Mouse (Mus musculus) right cerebral cortex, postnatal 25 days (tissue): ENCODE measurements at regions not wholly inside any gene's neighbourhood (a gene's known extent, or its start where the extent isn't known, plus 50 kb on each side); places are given as distances from the start of the nearest gene placed in this dataset.

Source experiments
- DNase-seq: peaks from one replicate; pipeline ENCODE4 v3.0.0; 2022

DNA sequence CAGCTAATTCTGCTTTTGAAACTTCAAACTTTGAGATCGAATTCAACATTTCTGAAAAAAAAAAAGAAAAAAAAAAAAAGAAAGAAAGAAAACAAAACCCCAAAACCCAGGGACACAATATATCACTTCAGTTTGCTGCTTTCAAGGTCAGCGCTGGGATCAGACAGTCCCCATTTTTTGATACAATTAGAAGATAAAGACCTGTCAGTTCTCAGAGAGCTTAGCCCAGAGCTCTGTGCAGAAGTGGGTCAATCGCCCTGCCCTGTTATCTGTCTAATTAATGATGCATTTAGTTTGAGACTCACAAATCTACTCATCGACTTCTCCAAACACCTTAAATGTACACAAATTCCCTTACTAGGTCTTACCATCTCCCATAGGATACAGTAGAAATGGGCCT is 249.2 kb downstream of the Ptprc start:
- no peak for DNase-seq

DNA sequence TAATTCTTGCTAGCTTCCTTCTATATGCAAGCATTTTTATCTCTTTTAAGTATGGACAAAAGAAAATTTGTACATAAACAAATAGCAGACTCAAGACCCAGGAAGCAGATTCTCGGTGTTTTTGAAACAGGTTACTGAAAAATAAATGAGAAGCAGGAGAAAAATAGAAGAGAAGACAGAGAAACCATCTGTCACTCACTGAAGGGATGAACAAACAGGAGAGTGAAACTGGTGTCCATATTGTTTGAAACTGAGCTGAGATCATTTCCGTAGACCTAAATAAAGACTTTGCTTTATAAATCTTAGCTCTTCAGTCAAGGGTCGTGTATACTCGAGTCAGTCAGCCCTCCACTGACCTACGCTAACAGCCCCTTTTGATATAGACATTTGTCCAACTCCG is 251.4 kb downstream of the Ptprc start:
- DNase-seq, result no peak

DNA sequence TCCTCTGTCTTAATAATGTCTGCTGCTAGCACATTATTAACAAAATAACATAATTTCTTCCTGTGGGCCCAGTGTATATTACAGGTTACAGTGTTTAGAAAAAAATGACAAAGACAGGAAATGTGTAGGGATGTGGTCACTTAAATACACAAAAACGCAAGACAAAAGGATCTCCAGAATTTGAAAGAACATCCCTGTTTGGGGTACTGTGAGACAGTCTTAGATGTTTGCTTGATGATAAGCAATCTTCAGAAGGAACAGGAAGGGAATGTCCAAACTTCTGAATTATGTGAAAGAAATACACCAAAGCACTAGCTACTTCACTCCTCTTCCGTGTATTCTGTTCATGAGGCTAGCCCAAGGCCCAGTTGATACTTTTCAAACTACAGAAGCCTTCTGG is 251.8 kb downstream of the Ptprc start:
- DNase-seq, result no peak

DNA sequence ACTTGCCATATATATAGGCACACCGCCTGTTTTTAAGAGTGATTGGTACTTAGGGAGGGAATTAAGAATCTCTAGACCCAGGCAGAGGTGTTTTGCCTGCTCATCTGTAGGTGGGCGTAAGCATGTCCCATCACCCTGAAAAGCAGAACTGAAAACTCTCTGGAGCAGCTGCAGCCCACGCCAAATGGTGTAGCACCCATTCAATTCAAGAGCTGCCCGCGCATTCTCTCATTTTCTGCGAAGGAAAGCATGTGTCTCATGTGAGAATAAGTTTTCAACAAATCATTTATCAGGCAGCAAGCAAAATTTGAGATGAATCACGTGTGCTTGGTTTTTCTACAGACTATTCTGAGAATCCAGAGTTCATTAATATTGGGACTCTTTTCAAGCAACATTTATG is 252.7 kb downstream of the Ptprc start:
- peak; percentile 58 for DNase-seq

DNA sequence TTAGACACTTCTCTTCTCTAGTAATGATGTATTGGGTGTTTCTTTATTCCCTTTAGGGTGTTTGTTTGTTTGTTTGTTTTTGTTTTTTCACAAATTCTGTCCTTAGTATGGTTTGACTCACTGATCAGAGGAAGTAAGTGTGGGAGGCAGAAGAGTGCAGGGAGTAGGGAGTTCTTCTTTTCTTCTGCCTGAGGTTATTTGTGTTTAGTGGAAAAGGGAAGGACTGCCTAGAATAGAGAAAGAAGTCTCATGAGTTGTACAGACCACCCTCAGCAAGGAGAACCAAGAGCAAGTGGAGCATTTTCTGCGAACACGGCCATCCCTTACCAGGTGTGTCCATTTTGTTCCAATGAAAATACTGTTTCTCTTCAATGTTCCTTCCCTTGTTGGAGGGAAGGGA is 253.9 kb downstream of the Ptprc start:
- no peak for DNase-seq

DNA sequence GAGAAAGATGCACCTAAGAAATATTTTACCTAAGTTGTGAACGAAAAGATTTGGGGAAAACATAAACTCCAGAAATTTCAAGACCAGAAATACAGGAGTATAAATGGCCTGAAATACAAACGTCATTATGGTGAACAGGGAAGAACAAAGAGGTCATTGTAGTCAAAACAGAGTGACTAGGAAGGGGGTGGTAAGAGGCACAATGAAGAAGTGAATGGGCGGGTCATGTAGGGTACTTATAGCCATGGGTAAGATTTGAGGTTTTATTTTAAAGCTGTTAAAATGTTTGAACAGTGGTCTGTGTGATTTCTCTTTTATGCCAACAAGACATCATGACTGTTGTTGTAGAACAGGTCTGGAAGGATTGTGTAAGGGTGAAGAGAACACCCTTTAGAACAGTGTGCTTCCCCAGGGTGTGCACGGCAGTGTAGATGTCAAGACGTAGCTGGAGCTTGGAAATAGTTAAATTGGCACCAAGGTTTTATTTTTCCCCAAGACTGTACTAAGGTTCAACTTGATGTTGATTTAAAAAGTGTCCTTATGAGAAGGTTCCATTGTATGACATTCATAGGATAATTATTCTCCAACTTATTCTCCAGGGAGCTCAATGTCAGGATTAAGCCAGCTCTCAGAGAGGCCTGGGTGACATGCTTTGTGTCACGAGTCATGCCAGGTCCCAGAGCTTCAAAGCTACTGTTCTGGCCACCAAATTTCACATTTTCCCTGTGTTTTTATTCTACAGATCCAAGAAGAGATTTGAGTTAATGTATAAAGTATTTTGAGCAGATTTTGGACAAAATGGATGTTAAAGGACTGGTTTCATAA is 255.6 kb downstream of the Ptprc start:
- DNase-seq, result no peak

DNA sequence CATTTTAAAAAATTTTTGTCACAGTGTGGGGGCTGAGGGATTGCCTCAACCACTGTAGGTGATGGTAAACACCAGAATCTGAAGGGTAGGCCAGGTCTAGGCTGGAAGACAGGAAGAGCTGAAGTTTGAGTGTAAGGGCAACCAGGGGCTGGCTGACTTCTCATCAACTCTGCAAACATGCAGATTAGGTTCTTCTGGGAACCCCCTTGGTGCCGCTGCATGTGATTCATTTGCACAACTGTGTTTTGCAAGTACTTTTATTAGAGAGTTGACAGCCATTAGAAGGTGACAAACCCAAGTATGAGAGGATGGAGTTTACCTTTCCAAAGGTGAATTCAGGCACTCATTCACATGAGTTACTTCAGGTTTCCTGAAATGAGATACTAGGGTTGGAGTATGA is 258.1 kb downstream of the Ptprc start:
- DNase-seq, result no peak

DNA sequence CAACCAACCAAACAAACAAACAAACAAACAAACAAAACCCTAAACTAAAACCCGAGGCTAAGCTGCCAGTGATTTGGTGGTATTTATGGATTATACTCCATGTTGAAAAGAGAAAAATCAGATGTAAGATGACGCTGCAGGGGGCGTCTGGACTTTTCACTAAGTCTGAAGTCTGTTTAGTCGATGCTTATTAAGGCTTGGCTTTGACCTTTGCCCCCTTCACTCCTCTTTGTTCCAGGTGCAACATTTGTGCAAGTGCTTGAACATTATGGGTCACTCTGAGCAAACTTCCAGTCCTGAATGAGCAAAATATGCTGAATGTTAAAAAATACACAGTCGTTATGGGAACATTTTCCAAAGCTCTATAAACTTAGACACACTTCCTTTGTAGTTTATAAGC is 268.6 kb downstream of the Ptprc start:
- no peak for DNase-seq

DNA sequence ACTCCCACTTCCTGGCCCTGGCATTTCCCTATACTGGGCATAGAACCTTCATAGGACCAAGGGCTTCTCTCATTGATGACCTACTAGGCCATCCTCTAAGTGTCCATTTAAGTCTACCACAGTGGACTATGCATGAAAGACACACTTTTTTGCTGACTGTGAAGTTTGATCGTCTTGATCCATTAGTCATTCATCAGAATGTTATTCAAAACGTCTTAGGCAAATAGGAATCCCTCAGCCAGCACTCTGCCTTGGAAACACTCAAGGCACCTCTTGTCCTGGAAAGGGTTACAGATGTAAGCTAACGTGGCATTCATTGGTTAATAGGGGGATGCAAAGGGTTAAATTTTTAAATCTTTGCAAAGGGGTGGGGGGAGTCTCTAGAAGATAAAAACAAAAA is 269.0 kb downstream of the Ptprc start:
- DNase-seq, result no peak

DNA sequence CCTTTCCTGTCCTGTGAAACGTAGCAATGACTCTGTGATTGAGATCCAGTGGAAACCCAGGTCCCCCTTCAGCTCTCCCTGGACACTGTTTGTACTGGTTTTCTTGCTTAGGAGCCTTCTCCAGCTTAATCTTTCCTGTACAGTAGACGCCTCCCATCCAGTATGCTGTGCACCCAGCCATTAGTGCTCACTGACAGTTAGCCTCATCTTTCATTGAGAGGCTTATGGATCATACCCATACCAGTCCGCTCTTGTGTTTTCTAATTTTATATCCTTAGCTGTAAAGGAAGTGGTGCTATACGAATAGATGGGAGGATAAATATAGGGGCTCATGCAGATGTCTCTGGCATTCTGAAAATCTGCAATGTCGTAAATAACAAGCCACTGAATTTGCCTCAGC is 269.9 kb downstream of the Ptprc start:
- DNase-seq, result no peak

DNA sequence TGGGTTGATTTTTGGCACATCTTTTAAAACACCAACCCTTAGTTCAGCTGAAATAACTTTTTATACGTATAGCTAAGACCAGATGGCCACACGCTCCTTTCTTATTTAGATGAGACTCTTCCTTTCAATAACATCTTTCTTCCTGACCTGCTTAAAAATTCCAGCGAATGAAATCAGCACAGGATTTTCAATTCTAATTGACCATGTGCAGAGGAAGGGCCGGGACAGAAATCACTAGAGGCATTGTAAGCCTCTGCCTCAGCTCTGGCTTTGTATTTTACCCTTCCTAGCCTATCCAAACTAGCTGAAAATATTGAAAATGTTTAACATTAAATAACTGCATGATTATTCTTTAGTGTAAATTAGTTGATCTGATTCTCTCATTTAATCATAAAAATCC is 272.2 kb downstream of the Ptprc start:
- no peak for DNase-seq

DNA sequence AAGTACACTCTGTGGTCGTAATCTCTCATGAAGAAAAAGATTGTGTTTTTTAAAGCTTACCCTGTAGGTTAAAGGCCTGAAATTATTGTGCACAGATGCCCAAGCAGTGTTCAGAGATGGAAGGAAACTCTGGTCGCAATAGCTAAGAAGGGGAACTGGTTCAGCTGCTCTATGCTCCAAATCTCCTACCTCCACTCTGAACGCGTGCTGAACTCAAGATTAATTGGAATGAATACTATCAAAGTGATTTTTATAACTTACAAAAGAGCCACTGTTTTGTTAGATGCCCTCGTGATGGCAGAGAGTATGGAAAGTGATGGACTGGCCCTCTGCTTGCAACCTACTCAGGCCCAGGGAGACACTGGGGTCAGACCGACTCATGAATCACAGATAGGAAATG is 272.6 kb downstream of the Ptprc start:
- DNase-seq, result no peak

DNA sequence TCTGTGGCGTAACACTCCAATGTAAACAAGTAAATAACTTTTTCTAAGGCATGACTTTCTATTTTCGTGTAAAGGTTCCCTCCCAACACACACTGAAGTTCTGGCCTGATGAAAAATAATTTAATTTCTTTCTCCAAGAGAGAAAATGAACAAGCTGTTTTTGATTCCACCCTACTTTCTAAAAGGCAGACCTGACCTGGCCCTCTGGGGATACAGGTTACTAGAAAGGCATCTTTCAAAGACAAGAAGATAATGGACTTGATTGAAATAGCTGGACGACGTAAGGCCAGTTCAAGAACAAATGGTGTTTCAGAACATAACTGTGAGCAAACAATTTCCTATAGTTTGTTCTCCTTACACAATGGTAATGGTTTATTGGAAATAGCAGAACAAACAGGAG is 273.5 kb downstream of the Ptprc start:
- DNase-seq, result no peak

DNA sequence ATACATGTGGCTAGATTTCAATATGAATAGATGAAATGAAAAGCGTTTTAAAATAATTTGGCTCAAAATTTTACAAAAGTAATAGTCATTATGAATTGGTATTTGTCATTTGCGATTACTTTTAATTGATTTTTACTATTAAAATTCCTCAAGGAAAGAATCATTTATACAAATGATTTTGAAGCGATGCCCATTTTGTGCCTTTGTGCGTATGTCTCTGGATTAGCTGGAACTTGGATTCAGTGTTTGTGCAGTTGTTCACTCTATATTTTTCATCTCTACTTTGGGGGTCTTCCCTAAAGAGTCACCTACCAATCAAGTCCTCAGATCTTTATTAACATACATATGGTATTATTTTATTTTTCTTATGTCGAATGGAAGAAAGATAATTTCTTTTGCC is 274.3 kb downstream of the Ptprc start:
- no peak for DNase-seq

DNA sequence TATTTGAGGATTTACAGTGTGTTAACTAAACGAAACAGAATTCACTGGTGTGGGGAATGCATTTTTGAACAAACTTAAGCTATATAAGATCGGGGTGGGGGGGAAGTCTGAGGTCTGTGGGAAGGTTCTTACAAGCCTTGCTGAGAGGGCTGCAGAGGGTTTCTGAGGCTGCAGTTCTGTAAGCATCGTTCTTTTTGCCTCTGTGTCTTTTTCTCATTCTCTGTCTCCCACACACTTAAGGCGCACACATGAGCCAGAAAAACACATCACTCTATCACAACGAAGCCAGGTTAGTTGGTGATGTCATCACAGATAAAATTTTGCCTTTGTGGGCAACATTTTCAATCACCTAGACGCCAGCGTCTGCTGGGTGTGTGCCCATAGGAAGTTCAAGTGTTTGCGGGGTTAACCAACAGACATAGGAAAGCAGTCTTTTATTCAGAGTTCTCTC is 274.9 kb downstream of the Ptprc start:
- DNase-seq, result peak; percentile 48

DNA sequence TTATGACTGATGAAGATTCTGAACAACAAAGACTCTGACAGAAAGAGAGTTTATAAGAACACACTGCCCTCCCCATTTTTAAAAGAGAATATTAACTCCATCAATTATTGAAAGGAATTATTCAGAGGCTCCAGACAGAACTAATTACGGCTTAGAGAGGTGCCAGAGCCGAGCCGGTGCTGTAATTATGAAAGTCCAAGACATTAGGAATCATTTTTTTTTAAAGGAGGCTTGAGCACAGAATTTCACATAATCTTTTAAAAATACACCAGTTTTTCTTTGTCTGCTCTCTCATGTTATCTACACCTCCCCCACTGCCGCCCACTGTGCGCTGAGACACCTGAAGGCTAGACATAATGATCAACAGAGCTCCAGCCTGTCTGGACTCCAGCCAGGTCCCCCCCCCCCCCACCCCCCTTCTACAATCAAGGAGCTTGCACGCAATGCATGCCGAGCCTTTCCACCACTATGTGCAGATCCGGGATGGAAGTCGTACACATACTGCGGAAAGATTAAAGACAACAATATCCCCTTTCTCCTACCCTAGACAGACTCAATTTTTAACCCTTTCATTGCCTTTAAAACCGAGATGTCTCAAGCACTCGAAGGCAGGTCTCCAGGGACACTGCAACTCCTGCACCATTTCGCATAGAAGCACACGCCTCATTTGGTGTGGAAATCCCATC is 275.4 kb downstream of the Ptprc start:
- peak; percentile 47 for DNase-seq

DNA sequence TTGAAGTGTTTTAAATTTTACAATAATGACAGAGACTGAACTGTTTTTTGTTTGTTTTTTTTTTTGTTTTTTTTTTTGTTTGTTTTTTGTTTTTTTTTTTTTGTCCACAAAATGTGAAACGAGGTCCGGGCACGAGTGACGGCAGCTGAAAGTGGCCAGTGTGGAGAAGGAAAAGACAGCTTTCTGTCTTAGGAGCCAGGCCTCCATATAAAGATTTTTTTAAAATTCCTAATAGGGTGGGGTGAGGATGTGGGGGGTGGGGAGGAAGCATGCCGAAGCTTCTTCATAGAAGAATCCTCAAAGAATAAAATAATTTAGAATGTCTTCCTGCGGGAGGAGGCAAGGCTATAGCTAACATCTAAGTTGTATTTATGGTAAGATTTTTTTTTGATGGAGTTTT is 276.2 kb downstream of the Ptprc start:
- DNase-seq, result no peak

DNA sequence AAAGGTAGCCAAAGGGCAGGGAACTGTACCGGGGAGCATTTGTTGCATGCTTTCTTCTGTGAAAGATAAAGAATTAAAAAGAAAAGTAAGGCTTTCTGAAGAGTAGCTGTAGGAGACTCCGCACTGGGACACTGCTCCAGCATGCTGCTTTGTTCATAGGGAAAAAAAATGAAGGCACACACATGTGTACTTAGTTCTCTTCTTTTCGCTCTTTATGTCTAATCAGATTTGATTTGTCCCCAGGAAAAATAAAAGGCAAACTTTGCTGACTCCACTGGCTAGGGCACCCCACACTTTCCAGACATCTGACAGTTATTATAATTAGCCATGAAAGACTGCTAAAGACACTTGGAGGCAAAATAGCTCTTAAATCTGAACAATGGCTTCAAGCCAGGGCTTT is 276.6 kb downstream of the Ptprc start:
- DNase-seq, result no peak

DNA sequence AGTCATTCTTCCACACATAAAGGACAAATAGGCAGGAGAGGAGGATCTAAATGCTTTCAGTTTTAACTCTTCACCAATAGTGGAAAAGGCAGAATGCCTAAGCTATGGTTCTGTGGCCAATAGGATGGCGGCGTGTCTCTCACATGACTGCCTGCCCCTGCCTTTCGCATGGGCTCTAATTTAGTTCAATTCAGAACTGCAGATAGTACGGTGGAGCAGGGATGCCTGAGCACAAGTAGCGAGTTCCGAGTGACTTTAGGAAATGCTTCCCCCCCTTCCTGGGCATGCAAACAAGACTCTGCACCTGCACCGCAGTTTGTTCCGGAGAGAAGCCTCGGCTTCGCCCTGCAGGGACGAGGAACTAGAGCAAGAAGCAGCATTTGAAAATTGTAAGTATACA is 277.1 kb downstream of the Ptprc start:
- peak; percentile 88 for DNase-seq

DNA sequence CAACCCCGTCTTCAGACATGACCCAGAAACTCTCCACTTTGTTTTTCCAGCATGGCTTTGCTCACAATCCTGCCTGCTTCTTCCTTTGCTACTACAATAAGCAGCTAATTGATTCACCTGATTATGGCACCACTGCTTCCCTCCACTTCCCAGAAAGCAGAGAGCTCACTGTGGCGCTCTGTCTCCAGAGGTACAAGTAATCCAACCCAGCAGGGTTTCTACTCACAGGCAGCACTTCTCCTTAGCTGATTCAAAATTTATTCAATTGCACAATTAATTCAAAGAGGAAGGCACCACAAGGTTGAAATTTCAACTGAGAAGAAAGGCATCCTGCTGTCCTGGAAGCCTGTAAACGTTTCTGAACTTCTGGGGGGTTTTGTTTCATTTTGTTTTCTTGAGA is 293.9 kb downstream of the Ptprc start:
- DNase-seq, result no peak

DNA sequence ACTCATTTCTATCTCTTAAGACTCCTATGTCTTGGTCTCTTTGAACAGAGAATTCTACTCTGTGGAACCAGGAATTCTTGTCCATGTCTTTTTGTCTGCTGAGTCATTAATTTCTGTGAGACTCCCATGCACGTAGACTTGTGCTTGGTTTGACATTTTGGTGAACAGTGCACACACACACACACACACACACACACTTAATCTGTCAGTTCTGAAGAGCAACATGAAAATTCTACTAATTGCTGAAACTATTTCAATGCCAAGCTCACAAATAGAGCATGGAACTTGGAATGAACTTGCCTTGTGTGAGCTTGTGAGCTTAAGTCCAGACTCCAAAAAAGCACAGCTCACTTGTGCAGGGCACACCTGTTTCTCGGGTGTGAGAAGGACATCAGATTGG is 301.1 kb downstream of the Ptprc start:
- DNase-seq, result no peak

DNA sequence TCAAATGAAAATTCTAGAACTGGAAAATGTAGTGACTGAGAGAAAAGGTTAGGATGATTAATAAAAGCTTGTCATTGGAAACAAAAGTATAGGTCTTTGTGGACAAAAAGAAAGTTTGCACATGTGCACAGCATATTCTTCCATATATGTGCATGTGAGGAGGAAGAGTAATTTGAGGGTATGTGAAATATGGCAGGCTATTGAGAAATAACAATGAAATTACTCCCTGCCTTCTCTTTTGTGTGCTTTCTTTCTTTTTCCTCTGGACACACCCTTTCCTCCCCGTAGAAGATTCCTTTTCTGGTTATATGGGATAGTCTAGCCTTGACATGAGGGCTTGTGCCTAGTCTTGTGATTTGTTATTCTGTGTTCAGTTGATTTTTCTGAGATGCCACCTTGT is 301.9 kb downstream of the Ptprc start:
- DNase-seq, result no peak

DNA sequence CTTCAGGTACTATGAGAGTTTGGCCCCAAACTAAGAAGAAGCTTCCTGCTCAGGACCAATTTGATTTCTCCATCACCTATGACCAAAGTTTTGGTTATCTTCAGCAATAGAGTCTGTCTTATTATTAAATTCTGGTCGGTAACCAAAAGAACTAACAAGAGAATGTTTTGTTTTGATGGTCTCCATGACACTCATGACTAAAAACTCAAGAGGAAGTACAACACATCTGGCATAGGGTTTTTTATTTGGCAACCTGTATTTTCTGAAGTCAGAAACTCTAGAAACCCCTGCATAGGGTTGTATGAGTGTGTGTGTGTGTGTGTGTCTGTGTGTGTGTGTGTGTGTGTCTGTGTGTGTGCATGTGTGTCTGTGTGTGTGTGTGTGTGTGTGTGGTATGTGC is 310.5 kb downstream of the Ptprc start:
- no peak for DNase-seq

DNA sequence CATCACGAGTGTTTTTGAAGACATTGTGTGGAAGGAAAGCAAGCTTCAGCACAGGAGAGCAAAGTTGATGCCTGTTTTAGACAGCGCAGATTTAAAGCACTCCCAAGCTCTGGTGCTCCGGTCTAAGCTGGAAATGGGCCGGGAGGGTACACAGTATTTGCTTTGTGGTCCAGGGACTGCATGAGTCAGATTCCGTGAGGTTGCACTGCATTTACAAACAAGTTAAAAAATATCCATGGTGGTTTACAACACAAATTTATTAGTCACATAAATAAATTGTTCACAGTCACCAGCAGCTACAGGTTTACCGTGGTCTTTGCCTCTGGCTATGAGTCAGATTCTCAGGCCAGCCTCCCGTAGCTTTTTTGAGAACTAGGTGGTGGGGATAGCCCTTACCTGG is 312.0 kb downstream of the Ptprc start:
- DNase-seq, result no peak

DNA sequence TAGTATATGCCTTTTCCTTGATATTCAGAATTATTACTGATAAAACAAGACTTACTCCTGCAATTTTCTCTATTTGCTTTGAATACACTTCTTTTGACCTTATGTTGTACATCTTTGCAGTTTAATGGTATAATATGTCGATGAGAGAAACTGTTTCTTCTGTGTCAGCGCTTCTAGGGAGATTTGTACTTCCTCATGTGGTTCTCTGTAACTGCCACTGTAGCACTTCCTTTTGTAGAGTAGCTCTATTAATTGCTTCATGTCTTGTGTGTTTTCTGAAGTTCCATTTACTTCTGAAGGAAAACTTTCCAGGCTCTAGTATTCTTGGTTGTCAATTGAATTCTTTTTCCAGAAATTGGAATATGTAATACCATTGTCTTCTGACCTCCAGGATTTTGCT is 323.2 kb downstream of the Ptprc start:
- DNase-seq, result no peak
